Mouse (Mus musculus): ENCODE measurements around the gene Klk1b16.
"Not testable (repeated sequence)": the region's sequence is repeated elsewhere in the genome, so short reads cannot be mapped to it uniquely, and the experiment has no call there.

Gene Klk1b16

GRCm38 (mm10) chr7:44136467-44136866 is at the start of gene Klk1b16:
Gene Klk1b16, plus strand, starts transcription at chr7:44136767.
- in situ Hi-C loops (cut with MboI; ENCODE audit: low pct_unique_long_range_greater_than_20kb in 1 of 2, low sequenced_read_pairs in 2 of 2, unreplicated experiment in 1 of 2): no loop called here

GRCm38 (mm10) chr7:44096111-44096510 is 40.5 kb upstream of the Klk1b16 start:
- in situ Hi-C loops (cut with MboI; ENCODE audit: low pct_unique_long_range_greater_than_20kb in 1 of 2, low sequenced_read_pairs in 2 of 2, unreplicated experiment in 1 of 2): loop anchor here in 1 of 2 experiments (5.0 to 10.0 kb wide), 2 partner anchors 49 to 131 kb away; partner anchors contain the start of gene Klk1b1

- in situ Hi-C loops (cut with MboI; ENCODE audit: low pct_unique_long_range_greater_than_20kb in 1 of 2, low sequenced_read_pairs in 2 of 2, unreplicated experiment in 1 of 2): not testable (repeated sequence)
These were observed 34.5 kb upstream of the Klk1b16 start, which contains the start of gene Klk1b21 for GRCm38 (mm10) chr7:44102028-44102427. Gene Klk1b21, plus strand, starts transcription at chr7:44102328.

- in situ Hi-C loops (cut with MboI; ENCODE audit: low pct_unique_long_range_greater_than_20kb in 1 of 2, low sequenced_read_pairs in 2 of 2, unreplicated experiment in 1 of 2): no loop called here
These were observed 24.2 kb upstream of the Klk1b16 start, which contains the start of gene Klk1b22 for GRCm38 (mm10) chr7:44112373-44112772. Gene Klk1b22, plus strand, starts transcription at chr7:44112673.

GRCm38 (mm10) chr7:44123445-44123844 is 13.1 kb upstream of the Klk1b16 start:
- in situ Hi-C loops (cut with MboI; ENCODE audit: low pct_unique_long_range_greater_than_20kb in 1 of 2, low sequenced_read_pairs in 2 of 2, unreplicated experiment in 1 of 2): loop anchor here in 1 of 2 experiments (5.0 kb wide), 1 partner anchor 74 kb away; the partner anchor contains the start of gene Klk1b3

GRCm38 (mm10) chr7:44179299-44180045 is 42.9 kb downstream of the Klk1b16 start:
- in situ Hi-C loops (cut with MboI; ENCODE audit: low pct_unique_long_range_greater_than_20kb in 1 of 2, low sequenced_read_pairs in 2 of 2, unreplicated experiment in 1 of 2): no loop called here

- in situ Hi-C loops (cut with MboI; ENCODE audit: low pct_unique_long_range_greater_than_20kb in 1 of 2, low sequenced_read_pairs in 2 of 2, unreplicated experiment in 1 of 2): not testable (repeated sequence)
These were observed 49.9 kb downstream of the Klk1b16 start for GRCm38 (mm10) chr7:44186516-44186915.

- in situ Hi-C loops (cut with MboI; ENCODE audit: low pct_unique_long_range_greater_than_20kb in 1 of 2, low sequenced_read_pairs in 2 of 2, unreplicated experiment in 1 of 2): not testable (repeated sequence)
These were observed 51.4 kb downstream of the Klk1b16 start, which contains the start of gene Klk1b24 for GRCm38 (mm10) chr7:44187936-44188335. Gene Klk1b24, plus strand, starts transcription at chr7:44188236.
